Mouse (Mus musculus) ovary, postnatal 10 days (tissue): ENCODE measurements around the gene Naip1.
"Not testable (repeated sequence)": the region's sequence is repeated elsewhere in the genome, so short reads cannot be mapped to it uniquely, and the experiment has no call there.

Experiments
- DNase-seq: peaks from one replicate; pipeline ENCODE4 v3.0.0; 2022; ENCODE audit warnings: low spot score

The Naip1 gene

DNA sequence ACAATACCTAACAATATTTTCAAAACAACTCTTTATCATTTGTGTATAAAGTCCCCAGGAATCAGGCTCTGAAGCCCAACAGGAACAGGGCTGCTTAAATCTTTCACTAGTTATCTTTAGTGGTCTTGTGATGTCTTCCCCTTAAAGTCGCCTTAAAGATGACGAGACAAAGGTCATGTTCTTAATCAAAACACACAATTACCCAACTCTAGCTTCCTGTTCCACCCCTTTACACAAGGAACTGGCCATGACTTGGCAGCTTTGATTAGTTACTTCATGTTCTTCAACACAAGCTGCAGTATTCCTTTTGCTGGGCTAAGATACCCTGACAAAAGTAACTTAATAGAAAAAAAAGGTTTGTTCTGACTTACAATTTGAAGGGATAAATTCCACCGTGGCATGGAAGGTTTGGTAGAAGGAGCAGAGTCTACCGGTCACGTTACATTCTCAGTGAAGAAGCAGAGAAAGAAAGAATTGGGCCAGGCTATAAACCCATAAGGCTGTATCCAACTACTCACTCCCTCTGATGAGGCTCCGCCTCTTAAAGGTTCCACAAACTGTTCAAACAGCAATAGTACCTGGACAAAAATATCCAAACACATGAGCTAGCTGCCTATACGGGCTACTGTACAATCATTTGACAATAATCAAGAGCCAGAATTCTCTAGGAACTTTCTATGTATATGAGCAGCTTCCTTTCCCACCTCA lies 49.6 kb downstream of the Naip1 start:
- DNase-seq = not testable (repeated sequence)

DNA sequence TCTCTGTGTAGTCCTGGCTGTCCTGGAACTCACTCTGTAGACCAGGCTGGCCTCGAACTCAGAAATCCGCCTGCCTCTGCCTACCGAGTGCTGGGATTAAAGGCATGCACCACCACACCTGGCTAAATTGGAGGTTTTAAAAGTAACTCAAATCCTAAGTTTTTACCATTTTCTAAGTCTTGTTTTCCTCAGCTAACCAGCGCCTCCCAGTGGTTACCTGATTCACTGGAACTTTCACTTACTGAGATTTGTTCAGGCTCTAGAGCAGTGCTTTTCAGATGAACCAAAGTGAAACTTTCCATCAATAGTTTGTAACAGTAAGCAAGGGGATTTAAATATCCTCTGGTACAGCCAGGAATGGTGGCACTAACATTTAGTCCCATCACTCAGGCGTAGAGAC lies 61.6 kb downstream of the Naip1 start:
- DNase-seq = not testable (repeated sequence)

DNA sequence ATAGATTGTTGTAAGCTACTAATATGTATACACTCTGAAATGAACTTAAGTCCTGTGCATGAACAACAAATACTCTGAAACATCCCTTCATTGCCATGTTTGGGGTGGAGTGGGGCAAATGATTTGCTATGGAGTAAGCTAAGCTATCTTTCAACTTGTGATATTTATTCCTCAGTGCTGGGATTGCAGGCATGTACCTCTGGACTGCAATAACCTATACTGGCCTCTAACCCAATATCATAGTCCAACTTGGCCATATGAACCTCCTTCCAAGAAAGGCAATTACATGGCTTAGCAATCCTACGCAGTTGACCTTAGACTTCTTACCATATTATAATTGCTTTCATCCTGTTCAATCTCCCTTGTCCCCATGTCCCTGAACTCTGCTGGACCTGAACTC lies 82.1 kb downstream of the Naip1 start:
- no peak for DNase-seq
